Mouse (Mus musculus) embryonic facial prominence, embryonic 11.5 days (tissue): ENCODE measurements around the gene Adcy6. TPM values are rescaled to one million over a fixed set of nuclear protein-coding genes. Genes with fewer than 3 reads are reported as not detected.

Experiments
- ATAC-seq: fragments of 200-750 bp; cut with Nextera tagmentation; replicated peaks from 2 replicates; pipeline ENCODE4 v1.8.0; 2017; ENCODE audit warnings: low read depth; ENCODE audit not compliant: insufficient number of reproducible peaks, low FRiP score, low TSS enrichment
- DNase-seq: peaks from one replicate; pipeline ENCODE4 v3.0.0-alpha.2; 2015; ENCODE audit warnings: low spot score
- H3K27ac ChIP-seq: fragments of 300-500 bp; sonication (generic); replicated peaks from 2 replicates; pipeline ENCODE4 v1.5.1; 2014; ENCODE audit warnings: mild to moderate bottlenecking, low read depth, low read length, control low read depth
- H3K27me3 ChIP-seq: fragments of 300-500 bp; sonication (generic); 2 replicates; pipeline ENCODE4 v1.6.1; 2014; ENCODE audit warnings: mild to moderate bottlenecking, low read length, moderate library complexity, mixed read lengths; ENCODE audit not compliant: control insufficient read depth, insufficient read depth
- H3K36me3 ChIP-seq: fragments of 300-500 bp; sonication (generic); replicated peaks from 2 replicates; pipeline ENCODE4 v1.6.1; 2014; ENCODE audit warnings: low read depth, mild to moderate bottlenecking, low read length, moderate library complexity, mixed read lengths; ENCODE audit not compliant: control insufficient read depth, insufficient read depth
- H3K4me1 ChIP-seq: fragments of 300-500 bp; sonication (generic); 2 replicates; pipeline ENCODE4 v1.6.1; 2014; ENCODE audit warnings: low read length, mixed read lengths; ENCODE audit not compliant: control insufficient read depth, insufficient read depth
- H3K4me2 ChIP-seq: fragments of 300-500 bp; sonication (generic); 2 replicates; pipeline ENCODE4 v1.6.1; 2014; ENCODE audit warnings: low read depth, mild to moderate bottlenecking, control low read depth, low read length, moderate library complexity
- H3K4me3 ChIP-seq: fragments of 300-500 bp; sonication (generic); 2 replicates; pipeline ENCODE4 v1.5.1; 2014; ENCODE audit warnings: low read depth, low read length, control low read depth
- H3K9ac ChIP-seq: fragments of 300-500 bp; sonication (generic); replicated peaks from 2 replicates; pipeline ENCODE4 v1.6.1; 2014; ENCODE audit warnings: mild to moderate bottlenecking, control low read depth, low read length
- H3K9me3 ChIP-seq: fragments of 300-500 bp; sonication (generic); replicated peaks from 2 replicates; pipeline ENCODE4 v1.6.1; 2016; ENCODE audit warnings: mild to moderate bottlenecking, low read length, inconsistent platforms, mixed read lengths; ENCODE audit not compliant: control insufficient read depth
- WGBS: fragments of 180-500 bp; shearing (Covaris S2); extraction: QIAGEN DNeasy Blood & Tissue Kit; methylation state at CpG from one replicate; pipeline ENCODE4 v1.1.7; 2014; 5-methylcytosine and 5-hydroxymethylcytosine counted together
- polyA plus RNA-seq: library from polyadenylated mRNA; unstranded; fragments of >200 nt; fragmentation: Nextera tagmentation; extraction: Ambion mirVana; gene quantifications from 2 replicates; pipeline ENCODE4 v1.2.1, GENCODE M21; 2014

Gene Adcy6
- polyA plus RNA-seq, 1 experiment from 2014 or later, result 8.4 TPM

DNA sequence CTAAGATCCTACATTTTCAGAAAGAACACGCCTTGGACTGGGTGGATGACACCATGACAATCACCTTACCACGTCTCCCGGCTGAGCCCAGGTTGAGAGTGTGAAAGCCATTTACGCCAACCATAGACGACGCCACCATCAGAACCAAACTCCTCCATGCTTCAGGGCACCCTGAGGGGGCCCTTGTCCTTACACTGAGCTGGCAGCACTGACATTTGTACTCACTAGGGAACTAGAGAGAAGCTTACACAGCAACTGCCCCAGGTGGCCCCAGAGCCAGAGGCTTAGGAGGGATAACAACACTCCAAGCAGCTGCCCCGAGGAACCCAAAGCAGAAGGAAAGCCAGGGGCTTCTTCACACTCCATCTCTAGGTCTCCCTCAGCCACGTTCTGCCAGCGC lies 3.1 kb downstream of the Adcy6 start:
- WGBS, result 62% methylated on average over 9 of the region's 9 CpGs
- Histone ChIP-seq H3K4me2 (no peak overlapping the region), H3K4me1 (peaks cover 2% of the 10 kb centered on the region; the same call in 1 of the 2 replicates), H3K9me3 (no peaks in the 10 kb centered on the region), H3K27ac (no peak overlapping the region), H3K4me3 (no peak overlapping the region), H3K36me3 (peaks cover 3% of the 10 kb centered on the region; the same call in 1 of the 2 replicates), H3K27me3 (no peaks in the 10 kb centered on the region), H3K9ac (no peak overlapping the region)
- no peak for ATAC-seq
- no peak for DNase-seq

DNA sequence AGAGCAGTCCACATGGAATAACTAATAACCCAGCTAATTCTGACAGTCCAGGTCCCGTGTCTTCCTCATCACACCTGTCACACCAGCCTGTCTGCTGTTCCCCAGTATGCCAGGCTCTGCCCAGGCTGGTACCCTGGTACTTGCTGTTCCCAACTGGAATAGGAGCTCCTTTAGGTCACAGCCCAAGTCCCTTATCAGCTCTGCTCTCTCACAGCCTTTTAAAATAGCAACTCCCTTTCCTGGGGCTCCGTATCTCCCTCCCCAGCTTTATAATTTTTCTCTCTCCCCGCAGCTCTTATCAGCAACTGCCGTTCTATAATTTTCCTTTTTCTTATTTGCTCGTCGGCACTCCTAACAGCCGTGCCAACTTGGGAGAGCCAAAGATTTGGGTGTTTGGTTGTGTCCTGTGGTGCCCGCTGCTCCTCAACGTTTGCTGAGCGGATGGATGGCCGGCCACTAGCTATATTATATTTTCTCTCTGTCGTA lies 3.8 kb downstream of the Adcy6 start:
- Histone ChIP-seq H3K4me2 (no peak overlapping the region), H3K4me1 (peaks cover 2% of the 10 kb centered on the region; the same call in 1 of the 2 replicates), H3K9me3 (no peaks in the 10 kb centered on the region), H3K36me3 (peaks cover 4% of the 10 kb centered on the region; the same call in 1 of the 2 replicates), H3K4me3 (no peak overlapping the region), H3K27me3 (no peaks in the 10 kb centered on the region), H3K9ac (no peak overlapping the region), H3K27ac (no peak overlapping the region)
- 93% methylated on average over 12 of the region's 12 CpGs for WGBS
- DNase-seq (no peak), ATAC-seq (no peak)

DNA sequence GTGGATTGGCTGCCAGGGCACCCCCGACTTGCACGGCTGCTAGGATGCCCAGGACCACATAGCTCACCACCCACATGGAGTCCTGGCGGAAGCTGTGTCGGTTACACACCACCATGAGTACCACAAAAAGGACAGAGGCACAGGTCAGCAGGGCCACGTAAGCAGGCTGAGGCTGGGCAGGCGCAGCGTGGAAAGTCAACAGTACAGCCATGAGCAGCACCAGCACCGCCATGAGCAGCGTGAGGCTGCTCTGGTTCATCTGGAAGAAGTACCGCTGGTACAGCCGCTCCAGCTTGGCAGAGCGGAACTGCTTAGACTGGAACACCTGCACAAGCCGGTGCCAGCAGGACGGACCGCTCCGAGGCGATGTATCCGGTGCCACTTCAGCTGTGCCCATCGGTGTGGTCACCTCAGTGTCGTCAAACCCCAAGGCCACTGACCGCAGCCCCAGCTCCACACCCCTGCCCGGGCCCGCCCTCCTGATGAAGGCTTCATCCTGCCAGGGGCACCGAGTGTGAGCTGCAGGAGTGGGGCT lies 5.8 kb downstream of the Adcy6 start:
- H3K36me3 ChIP-seq, result peaks cover 9% of the 10 kb centered on the region
- no peak overlapping the region for H3K4me3 ChIP-seq
- DNase-seq (no peak), ATAC-seq (no peak)
- H3K9ac ChIP-seq, result no peak overlapping the region
- 0 out of 2 replicates have a peak, but pooled peaks cover 2% of the 10 kb centered on the region for H3K4me1 ChIP-seq
- no peak overlapping the region for H3K4me2 ChIP-seq
- H3K9me3 ChIP-seq, result no peaks in the 10 kb centered on the region
- no peaks in the 10 kb centered on the region for H3K27me3 ChIP-seq
- WGBS, result 92% methylated on average over 24 of the region's 24 CpGs
- H3K27ac ChIP-seq, result no peak overlapping the region

- Histone ChIP-seq H3K27ac (no peak overlapping the region), H3K4me3 (no peak overlapping the region), H3K9ac (no peak overlapping the region), H3K4me1 (0 out of 2 replicates have a peak, but pooled peaks cover 2% of the 10 kb centered on the region), H3K36me3 (peaks cover 13% of the 10 kb centered on the region), H3K27me3 (no peaks in the 10 kb centered on the region), H3K9me3 (no peaks in the 10 kb centered on the region), H3K4me2 (no peak overlapping the region)
- ATAC-seq, result no peak
- DNase-seq, result no peak
- WGBS, result 72% methylated on average over 4 of the region's 4 CpGs
These were observed 6.9 kb downstream of the Adcy6 start for GRCm38 (mm10) chr15:98602921-98603458.

DNA sequence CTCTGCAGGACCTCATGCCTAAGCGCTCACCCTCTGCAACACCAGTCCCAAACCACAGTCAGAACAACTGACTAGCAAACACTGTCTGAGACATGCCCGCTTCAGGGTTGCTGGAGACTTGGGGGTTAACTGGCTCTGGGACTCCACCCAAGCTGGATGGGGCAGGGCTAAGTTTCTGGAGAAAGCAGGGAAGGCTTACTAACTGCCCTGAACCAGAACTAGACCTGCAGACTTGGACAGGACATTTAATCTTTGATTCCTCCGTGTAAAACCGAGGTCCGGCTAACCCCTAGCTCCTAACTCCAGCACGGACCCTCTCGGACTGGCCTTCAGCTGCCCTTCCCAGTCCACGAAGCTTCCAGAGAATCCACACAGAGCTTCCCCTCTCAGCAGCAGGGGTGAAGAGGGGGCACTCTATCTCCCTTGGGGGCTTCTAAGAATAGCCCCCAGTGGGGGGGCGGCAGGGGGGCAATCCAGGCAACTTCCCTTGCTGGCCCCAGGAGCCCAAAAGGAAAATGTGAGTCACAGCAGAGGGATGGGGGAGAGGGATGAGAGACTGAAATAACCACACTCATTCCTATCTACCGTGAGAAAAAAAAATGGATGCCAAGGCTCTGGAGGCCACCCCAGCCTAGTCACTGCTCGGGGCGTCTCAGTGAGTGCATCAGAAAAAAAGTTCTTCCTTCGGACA lies 7.5 kb downstream of the Adcy6 start:
- H3K9ac ChIP-seq, result no peak overlapping the region
- H3K27ac ChIP-seq, result no peak overlapping the region
- 55% methylated on average over 13 of the region's 13 CpGs for WGBS
- H3K4me2 ChIP-seq, result no peak overlapping the region
- H3K36me3 ChIP-seq, result peaks cover 13% of the 10 kb centered on the region
- no peaks in the 10 kb centered on the region for H3K27me3 ChIP-seq
- ATAC-seq, result no peak
- no peak overlapping the region for H3K4me3 ChIP-seq
- no peak for DNase-seq
- H3K9me3 ChIP-seq, result no peaks in the 10 kb centered on the region
- no peaks in the 10 kb centered on the region for H3K4me1 ChIP-seq

DNA sequence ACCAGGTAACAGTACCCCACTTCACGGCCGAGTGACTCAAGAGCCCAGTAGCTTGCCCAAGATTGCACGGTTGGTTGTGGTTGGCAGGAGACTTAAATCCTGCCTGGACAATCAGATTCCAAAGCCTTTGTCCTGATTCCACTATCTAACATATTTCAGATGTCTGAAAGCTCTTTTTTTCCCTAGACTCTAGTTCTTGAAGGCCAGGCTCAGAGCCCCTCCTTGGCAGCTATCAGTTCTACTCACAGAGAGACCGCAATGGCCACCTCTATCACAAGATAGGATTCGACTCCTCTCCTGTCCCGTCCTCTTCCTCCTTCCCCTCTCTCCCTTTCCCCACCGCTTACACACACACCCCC lies 8.1 kb downstream of the Adcy6 start:
- Histone ChIP-seq H3K4me3 (no peak overlapping the region), H3K4me2 (no peak overlapping the region), H3K27me3 (no peaks in the 10 kb centered on the region), H3K9me3 (no peaks in the 10 kb centered on the region), H3K9ac (no peak overlapping the region), H3K36me3 (peaks cover 14% of the 10 kb centered on the region), H3K27ac (no peak overlapping the region), H3K4me1 (no peaks in the 10 kb centered on the region)
- no peak for ATAC-seq
- WGBS, result 78% methylated on average over 7 of the region's 7 CpGs
- no peak for DNase-seq

- no peak overlapping the region for H3K4me2 ChIP-seq
- no peaks in the 10 kb centered on the region for H3K27me3 ChIP-seq
- no peak overlapping the region for H3K4me3 ChIP-seq
- WGBS, result 91% methylated on average over 12 of the region's 12 CpGs
- peaks cover 22% of the 10 kb centered on the region for H3K36me3 ChIP-seq
- no peaks in the 10 kb centered on the region for H3K9me3 ChIP-seq
- H3K4me1 ChIP-seq, result no peaks in the 10 kb centered on the region
- ATAC-seq (no peak), DNase-seq (no peak)
- no peak overlapping the region for H3K9ac ChIP-seq
- no peak overlapping the region for H3K27ac ChIP-seq
These were observed 9.7 kb downstream of the Adcy6 start for GRCm38 (mm10) chr15:98600036-98600709.

DNA sequence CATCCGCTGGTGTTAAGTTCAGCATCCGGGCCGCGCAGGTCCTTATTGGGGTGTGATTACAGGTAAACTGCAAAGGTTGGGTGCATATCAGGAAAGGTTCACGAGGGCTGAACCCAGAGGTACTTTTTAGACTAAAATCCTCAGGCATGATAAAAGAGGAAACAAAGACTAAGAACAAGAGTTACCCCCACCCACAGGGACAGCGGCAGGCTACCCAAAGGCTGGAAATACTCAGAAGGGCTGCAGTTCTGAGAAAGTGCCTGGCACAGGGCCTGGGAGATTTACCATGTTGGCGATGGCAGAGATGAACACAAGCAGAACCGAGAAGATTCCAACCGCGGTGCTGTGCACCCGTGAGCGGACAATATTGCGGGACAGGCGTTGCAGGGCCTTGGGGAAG lies 13.3 kb downstream of the Adcy6 start:
- peaks cover 20% of the 10 kb centered on the region for H3K36me3 ChIP-seq
- WGBS, result 94% methylated on average over 14 of the region's 14 CpGs
- no peak overlapping the region for H3K27ac ChIP-seq

More for the DNA sequence above, 13.3 kb downstream of the Adcy6 start:
- Histone ChIP-seq H3K4me1 (no peaks in the 10 kb centered on the region), H3K9me3 (no peaks in the 10 kb centered on the region), H3K4me3 (no peak overlapping the region), H3K27me3 (no peaks in the 10 kb centered on the region), H3K9ac (no peak overlapping the region), H3K4me2 (no peak overlapping the region)
- DNase-seq (no peak), ATAC-seq (no peak)
